Mouse (Mus musculus) heart, postnatal 0 days (tissue): ENCODE measurements at regions not wholly inside any gene's neighbourhood (a gene's known extent, or its start where the extent isn't known, plus 50 kb on each side); places are given as distances from the start of the nearest gene placed in this dataset.

Experiments used
- CTCF ChIP-seq: IDR thresholded peaks from 2 replicates; pipeline ENCODE4 v1.5.1; 2016; ENCODE audit warnings: antibody characterized with exemption, control low read depth, low read depth
- EP300 ChIP-seq: IDR thresholded peaks from 2 replicates; pipeline ENCODE4 v1.6.1; 2016; ENCODE audit warnings: antibody characterized with exemption, low read depth

DNA sequence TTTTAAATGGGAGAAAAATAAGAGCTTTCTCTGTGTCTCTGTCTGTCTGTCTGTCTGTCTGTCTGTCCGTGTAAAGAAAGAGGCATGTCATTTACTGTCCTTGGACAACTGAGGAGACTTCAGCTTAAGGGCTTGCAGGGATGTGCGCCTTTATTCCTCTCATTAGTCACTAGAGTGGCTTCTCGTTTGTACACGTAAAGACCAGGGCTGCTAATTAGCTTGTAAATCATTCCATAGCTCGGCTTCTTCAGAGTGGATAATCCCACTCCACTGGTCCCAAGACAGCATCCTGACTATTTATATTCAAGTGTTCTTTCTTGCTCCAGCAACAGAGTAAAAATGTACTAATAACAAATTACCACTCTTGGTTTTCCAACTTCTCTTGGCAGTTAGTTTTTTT is 104.1 kb upstream of the Rgs17 start:
- TF ChIP-seq CTCF (no peak), EP300 (no peak)
